24 mouse cellular contexts compared by ENCODE assay signal in genomic region chr2:7255386-7255785, GRCm38 (mm10).
"Had no signal": no experiment of that assay in that cellular context is flagged by ENCODE, and none has a peak within 500 bp of the region (broad histone marks: within the 10 kb centered on the region; RNA-seq: fewer than 3 reads in every experiment).

No protein-coding gene starts in this region.

- H3K4me3 ChIP-seq: gastrocnemius, adult 2 months; heart, embryonic 10.5 days; heart, embryonic 12.5 days; hindbrain, embryonic 13.5 days; hindbrain, embryonic 15.5 days; kidney, embryonic 15.5 days; limb, embryonic 13.5 days; limb, embryonic 15.5 days; liver, embryonic 12.5 days had no signal

- H3K27ac ChIP-seq: gastrocnemius, adult 2 months; heart, embryonic 10.5 days; hindbrain, embryonic 13.5 days; hindbrain, embryonic 15.5 days; hindbrain, postnatal 0 days; kidney, embryonic 15.5 days; kidney, postnatal 0 days; limb, embryonic 13.5 days; limb, embryonic 15.5 days; liver, embryonic 12.5 days; liver, embryonic 14.5 days had no signal

- ATAC-seq: hindbrain, postnatal 0 days; intestine, embryonic 16.5 days; liver, embryonic 12.5 days had no signal

- DNase-seq: gastrocnemius, adult 2 months; gastrocnemius, postnatal 10 days; gastrocnemius, postnatal 25 days; heart, adult 18-20 months; heart, postnatal 14 days; heart, postnatal 36 days; kidney, adult 11 months; kidney, adult 2 months; kidney, adult 9 months; kidney, postnatal 14 days; kidney, postnatal 36 days; left cerebral cortex, postnatal 4 days had no signal
